Mouse (Mus musculus) cerebellum, adult 11 months (tissue): ENCODE results near the gene Atp5j.

ENCODE experiments used
- DNase-seq: peaks from one replicate; pipeline ENCODE4 v3.0.0; 2022

The Atp5j gene

DNA sequence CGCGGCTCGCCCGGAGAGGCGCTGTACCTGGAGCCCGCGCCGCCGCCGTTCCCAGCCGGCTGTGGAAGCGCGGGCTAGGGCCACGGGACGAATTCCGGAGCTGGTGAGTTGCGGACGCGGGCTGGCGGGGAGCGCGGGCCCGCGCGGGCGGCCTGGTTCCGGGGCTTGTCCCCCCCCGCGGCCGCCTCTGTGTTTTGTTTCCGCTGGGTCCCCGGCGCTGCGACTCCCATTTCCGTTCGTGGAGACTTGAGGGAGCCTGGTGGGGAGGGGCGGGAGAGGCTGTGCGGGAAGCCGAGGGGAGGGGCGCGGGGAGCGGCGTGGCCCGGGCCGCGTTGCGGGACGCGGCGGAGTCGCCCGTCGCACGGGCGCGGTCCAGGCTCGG lies at the start of gene Atp5j:
Atp5j (minus strand) TSS at position 185 of the 382 bp plus-strand sequence.
- DNase-seq: peak; percentile 81

GRCm38 (mm10) chr16:84884572-84884971 lies 49.1 kb upstream of the Atp5j start:
- no peak for DNase-seq

- no peak for DNase-seq
Measured at GRCm38 (mm10) chr16:84881754-84882321, 46.4 kb upstream of the Atp5j start.

GRCm38 (mm10) chr16:84881168-84881567 lies 45.7 kb upstream of the Atp5j start:
- no peak for DNase-seq

- peak; percentile 70 for DNase-seq
Measured at GRCm38 (mm10) chr16:84879146-84879545, 43.7 kb upstream of the Atp5j start.

- no peak for DNase-seq
Measured at GRCm38 (mm10) chr16:84876082-84876481, 40.7 kb upstream of the Atp5j start.

- no peak for DNase-seq
Measured at GRCm38 (mm10) chr16:84875718-84876035, 40.3 kb upstream of the Atp5j start.

DNA sequence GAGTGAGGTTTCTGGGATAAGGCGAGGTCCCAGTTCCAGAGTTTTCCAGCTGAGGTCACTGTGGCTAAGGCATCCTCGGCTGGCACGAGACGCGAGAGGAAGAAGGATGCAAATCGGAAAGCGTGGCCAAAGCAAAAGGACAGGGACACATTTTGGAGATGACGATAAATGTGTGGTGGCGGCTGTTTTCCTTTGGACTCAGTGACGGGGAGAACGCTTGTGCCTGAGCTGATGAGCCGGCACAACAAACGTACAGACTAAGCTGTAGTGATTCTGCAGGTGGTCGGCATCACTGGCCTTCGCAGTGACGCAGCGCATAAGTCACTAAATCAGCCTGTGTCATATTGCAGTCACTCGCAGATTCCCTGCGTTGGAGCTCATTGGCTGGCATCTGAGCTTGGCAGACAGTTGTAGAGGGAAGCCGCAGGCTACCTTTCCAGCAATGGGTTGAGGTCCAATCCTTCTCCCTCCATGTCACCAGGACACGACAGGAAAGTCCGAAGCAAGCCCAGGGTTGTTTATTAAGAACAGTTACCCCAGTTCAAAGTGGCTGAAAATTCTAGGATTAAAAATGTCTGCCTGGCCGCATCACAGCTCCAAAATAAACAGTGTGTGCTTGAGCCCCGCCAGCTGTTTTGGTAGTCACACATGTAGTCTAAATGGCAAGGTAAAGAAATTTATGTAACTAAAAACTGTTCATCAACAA lies 39.7 kb upstream of the Atp5j start:
- DNase-seq: peak; percentile 5

DNA sequence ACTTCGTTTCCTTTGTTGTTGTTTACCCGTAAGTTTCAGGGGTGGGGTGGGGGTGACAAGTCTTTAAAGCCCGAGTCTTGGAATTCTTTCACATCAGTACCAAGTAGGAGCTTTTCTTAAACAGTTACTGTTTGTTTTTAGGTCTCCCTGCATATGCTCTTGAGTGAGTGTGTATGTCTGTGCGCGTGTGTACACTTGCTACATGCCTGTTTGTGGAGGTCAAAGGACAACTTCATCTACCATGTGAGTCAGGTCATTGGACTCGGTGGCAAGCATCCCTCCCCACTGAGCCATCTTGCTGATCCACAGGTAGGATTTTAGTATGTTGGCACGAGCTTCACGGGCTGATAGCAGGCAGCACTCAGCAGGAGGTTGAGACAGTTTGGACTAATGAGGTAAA lies 38.4 kb upstream of the Atp5j start:
- no peak for DNase-seq

DNA sequence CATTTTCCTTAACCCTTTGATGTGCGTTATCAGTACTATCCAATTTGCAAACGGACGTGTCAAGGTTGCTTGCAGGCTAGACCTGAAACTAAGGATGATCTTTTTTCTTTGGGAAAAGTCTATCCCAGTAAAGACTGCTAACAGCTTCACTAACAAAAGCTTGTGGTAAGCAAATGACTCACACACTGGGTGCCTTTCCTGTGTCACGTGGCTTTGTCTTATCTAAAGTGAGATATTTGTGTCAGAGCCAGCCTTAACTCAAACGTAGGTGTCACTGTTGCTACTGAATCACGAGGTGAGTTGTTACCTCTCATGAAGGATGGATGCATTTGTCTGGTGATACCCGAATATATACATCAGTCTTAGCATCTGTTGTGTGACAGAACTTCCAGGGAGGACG lies 29.2 kb upstream of the Atp5j start:
- no peak for DNase-seq

GRCm38 (mm10) chr16:84853492-84853891 lies 18.1 kb upstream of the Atp5j start:
- no peak for DNase-seq

- no peak for DNase-seq
Measured at GRCm38 (mm10) chr16:84838576-84838975, 3.2 kb upstream of the Atp5j start.

DNA sequence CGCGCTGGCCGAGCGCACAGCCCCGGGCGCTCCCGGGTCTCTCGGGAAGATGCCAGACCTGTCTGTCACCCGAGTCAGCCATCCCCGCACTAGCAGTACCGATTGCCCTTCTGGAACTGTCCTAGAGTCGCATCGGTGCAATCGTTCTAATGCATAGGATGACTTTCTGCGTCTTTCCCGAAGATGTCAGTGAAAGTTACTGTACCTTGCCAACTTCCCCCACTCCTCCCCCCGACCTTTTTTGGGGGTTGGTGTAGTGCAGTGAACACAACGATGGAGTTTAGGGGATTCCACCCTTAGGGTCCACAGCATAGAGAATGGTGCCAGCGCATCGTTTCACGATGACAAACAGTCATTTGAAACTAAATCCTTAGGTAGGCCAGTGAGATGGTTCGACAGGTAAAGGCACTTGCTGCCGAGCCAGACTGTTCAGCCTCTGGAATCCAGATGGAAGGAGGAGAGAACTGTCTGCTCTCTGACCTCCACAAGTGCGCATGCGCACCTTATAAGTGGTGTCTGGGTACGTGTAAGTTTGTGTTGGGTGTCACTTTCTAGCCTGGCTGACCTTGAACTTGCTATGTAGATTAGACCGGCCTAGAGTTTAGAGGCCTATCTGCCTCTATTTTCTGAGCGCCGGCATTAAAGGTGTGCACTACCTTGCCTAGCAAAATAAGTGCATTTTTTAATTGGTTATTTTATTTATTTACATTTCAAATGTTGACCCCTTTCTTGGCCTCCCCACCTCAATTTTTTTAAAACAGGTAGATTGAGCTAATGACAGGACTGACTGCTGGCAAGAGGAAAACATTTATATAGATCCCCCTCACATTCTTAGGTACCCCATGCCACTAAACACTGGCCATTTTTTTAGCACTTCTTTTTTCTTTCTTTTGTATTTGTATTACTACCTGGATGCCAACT lies 658 bp upstream of the Atp5j start:
- no peak for DNase-seq

DNA sequence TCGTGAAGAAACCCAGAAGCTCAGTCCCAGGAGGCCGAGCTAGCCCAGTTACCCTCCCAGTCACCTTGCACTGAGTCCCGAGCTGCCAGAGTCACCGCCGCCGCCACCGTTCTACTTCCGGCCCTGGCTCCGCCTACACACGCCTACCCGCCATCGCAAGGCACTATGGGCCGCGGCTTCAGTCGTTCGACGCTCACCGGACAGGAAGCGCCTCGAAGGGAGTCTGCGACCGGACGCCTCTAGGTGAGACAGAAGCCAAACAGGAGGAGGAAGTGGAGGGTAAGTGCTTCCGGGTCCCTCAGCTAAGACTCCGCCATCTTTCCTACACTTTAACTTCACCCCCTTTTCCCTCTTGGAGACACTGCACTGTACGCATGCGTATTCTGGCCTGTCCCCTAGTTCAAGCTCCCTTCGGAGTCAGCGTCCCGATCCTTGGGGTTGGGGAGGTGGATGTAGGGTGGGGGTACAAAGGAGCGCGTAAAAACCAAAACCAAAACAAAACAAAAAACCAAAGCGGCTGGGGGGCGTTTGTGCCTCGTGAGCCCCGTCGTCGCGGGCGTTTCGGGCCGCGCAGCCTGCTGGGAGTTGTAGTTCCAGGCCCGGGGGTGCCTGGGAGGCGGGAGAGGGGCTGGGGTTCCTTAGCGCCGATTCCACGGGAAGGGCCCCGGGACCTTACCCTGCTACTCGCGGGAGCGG lies 532 bp downstream of the Atp5j start, which contains the start of gene Gabpa:
Gabpa (plus strand) TSS at position 181 of the 696 bp plus-strand sequence.
- peak; percentile 91 for DNase-seq

- DNase-seq: no peak
Measured at GRCm38 (mm10) chr16:84834344-84834743, 1.1 kb downstream of the Atp5j start.

GRCm38 (mm10) chr16:84832736-84833135 lies 2.7 kb downstream of the Atp5j start:
- peak; percentile 71 for DNase-seq

GRCm38 (mm10) chr16:84831696-84832095 lies 3.7 kb downstream of the Atp5j start:
- DNase-seq: no peak

DNA sequence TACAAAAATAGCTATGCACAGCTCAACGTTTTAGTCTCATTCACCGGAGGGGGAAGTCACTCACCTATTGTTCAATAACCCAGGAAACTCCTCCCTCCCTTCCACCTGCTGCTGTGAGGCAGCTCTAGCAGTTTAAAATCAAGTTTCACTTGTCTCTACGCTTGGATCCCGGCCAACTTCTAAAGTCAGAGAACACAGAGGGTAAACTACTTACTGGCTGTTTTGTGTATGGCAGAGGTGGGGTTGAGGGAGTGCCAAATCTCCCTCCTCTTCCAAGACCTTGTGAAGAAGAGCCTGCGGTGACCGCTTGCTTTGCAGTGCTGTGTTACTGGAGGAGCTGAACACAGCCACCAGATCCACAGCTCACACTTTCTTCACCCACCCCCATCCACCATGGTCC lies 10.4 kb downstream of the Atp5j start:
- no peak for DNase-seq

DNA sequence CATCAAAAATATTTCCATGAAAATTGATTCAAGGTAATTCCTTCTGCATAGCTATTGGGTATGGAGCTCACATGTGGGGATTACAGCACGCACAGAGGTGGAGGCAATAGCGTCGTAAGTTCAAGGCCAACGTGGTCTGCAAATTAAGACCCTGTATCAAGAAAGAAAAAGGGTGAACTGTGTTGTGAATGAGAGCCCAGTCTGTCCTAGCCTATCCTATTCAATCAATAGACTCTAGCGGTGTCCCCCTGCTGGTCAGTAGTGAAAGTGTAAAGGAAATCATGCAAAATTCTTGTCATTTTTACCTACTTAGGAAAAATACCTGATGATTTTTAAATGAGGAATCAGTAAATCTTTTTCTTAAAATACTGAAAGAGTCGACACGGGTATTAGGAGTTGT lies 18.0 kb downstream of the Atp5j start:
- DNase-seq: no peak

- DNase-seq: no peak
Measured at GRCm38 (mm10) chr16:84814511-84814910, 20.9 kb downstream of the Atp5j start.

DNA sequence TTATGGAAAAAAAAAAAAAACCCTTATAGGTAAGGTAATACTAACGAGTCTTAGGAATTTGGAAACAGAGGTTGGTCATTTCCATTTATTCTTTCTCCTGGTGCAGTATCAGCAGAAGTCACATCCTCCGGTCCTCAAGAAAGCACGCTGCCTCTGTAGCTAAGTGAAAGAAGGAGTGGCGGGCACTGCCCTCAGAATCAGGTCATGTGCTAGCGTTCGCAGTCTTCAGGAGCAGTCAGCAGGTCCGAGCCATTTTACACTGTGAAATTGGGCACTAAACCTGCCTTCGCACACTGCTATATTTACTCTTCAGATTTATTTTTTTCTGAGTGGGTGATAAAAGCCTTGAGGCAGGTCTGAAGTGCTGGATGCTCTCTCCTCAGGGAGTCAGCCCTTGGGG lies 21.6 kb downstream of the Atp5j start:
- no peak for DNase-seq

DNA sequence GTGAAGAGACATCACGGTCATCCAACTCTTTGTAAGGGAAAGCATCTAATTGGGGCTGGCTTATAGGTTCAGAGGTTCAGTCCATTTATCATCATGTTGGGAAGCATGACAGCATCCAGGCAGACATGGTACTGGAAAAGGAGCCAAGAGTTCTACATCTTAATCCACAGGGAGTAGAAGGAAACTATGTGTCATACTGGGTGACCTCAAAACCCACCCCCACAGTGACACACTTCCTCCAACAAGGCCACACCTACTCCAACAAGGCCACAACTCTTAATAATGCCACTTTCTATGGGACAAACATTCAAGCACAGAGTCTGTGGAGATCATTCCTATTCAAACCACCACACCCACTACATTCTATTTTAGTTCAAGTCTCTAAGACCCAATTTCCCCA lies 25.2 kb downstream of the Atp5j start:
- DNase-seq: no peak

- no peak for DNase-seq
Measured at GRCm38 (mm10) chr16:84807874-84808273, 27.6 kb downstream of the Atp5j start.
